Mouse (Mus musculus) liver, embryonic 14 days (tissue): ENCODE results near the gene Gm7361. TPM values are rescaled to one million over a fixed set of nuclear protein-coding genes. Genes with fewer than 3 reads are reported as not detected.

Source experiments
- polyA plus RNA-seq: library from polyadenylated mRNA; depleted of rRNA; stranded (reverse); fragments of >200 nt; gene quantifications from 2 replicates; pipeline ENCODE4 v1.2.3, GENCODE M21; 2012; rRNA removed

Gene Gm7361
- 0.01 TPM in 1 of 2 replicates, not detected in the other for polyA plus RNA-seq

DNA sequence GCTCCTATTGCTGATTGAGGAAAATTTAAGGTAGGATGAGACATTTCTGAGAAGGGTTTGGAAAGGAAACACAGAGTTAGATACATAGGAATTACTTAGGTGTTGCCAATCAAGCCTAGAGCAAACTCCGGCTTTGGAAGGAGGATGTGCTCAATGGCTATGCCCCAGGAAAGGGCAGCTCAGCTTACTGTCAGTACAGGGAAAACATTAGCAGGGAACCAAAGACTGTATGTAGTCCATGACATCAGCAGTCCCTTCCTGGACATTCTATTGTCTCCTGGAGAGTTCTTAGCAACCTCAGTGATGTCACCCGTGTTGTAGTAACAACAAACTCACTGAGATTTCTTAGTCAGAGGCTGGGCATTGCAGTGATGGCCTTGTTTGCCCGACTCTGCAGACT is at the start of gene Gm7361:
Gene Gm7361 (plus strand): TSS at position 301 of the 400 bp plus-strand sequence.

Other genes starting within 250 kb of the Gm7361 start
- gene Gm5862, start 234.8 kb upstream of the Gm7361 start, polyA plus RNA-seq = not detected in 2 replicates
- not detected in 2 replicates for gene Speer4a, start 218.1 kb upstream of the Gm7361 start, polyA plus RNA-seq
- gene Gm7347, start 199.1 kb upstream of the Gm7361 start, polyA plus RNA-seq = not detected in 2 replicates
- gene Gm10471, start 168.4 kb upstream of the Gm7361 start, polyA plus RNA-seq = not detected in 2 replicates
- not detected in 2 replicates for gene 5031410I06Rik, start 152.3 kb upstream of the Gm7361 start, polyA plus RNA-seq
- not detected in 2 replicates for gene Gm10220, start 136.3 kb upstream of the Gm7361 start, polyA plus RNA-seq